Comparison of ENCODE assay signal across 9 mouse cellular contexts in genomic region chr16:44493868-44494267, GRCm38 (mm10).
DNase-seq lines count a peak whose midpoint lies in the region; ATAC-seq and TF ChIP-seq lines count a peak whose summit lies in the region.
"Had no signal": no experiment of that assay in that cellular context is flagged by ENCODE, and none has a peak within 500 bp of the region (broad histone marks: within the 10 kb centered on the region; RNA-seq: fewer than 3 reads in every experiment).

No protein-coding gene starts in this region.

- no peak overlapping the region for H3K4me3 ChIP-seq in kidney, adult 2 months (ENCODE audit: insufficient read depth, low read depth, low read length)
- H3K4me3 ChIP-seq in embryonic facial prominence, embryonic 13.5 days = no peak overlapping the region
- H3K4me3 ChIP-seq in heart, embryonic 13.5 days = no peak overlapping the region
- H3K4me3 ChIP-seq in midbrain, embryonic 11.5 days (ENCODE audit: low read depth, low read length) = no peak overlapping the region

- no peak for TF ChIP-seq POLR2A in kidney, adult 2 months (IDR thresholded peaks at IDR 0.05; ENCODE audit: low read depth, low read length)

- no peaks in the 10 kb centered on the region for H3K9me3 ChIP-seq in embryonic facial prominence, embryonic 13.5 days
- peaks cover 3% of the 10 kb centered on the region; the same call in 1 of the 2 replicates for H3K9me3 ChIP-seq in heart, embryonic 13.5 days
- no peaks in the 10 kb centered on the region for H3K9me3 ChIP-seq in midbrain, embryonic 11.5 days (ENCODE audit: control insufficient read depth, low read length)

- no peaks in the 10 kb centered on the region for H3K27me3 ChIP-seq in kidney, adult 2 months (replicated peaks; ENCODE audit: control insufficient read depth, insufficient read depth, low read length)
- no peaks in the 10 kb centered on the region for H3K27me3 ChIP-seq in embryonic facial prominence, embryonic 13.5 days
- no peaks in the 10 kb centered on the region for H3K27me3 ChIP-seq in heart, embryonic 13.5 days (replicated peaks)
- H3K27me3 ChIP-seq in midbrain, embryonic 11.5 days (ENCODE audit: control insufficient read depth, insufficient read depth, low read length) = no peaks in the 10 kb centered on the region
- H3K27me3 ChIP-seq: Patski had no signal

- ATAC-seq in embryonic facial prominence, embryonic 13.5 days (ENCODE audit: insufficient number of reproducible peaks, insufficient read depth, low FRiP score, low TSS enrichment, low read depth) = no peak
- ATAC-seq in heart, embryonic 13.5 days (ENCODE audit: extremely low read depth, insufficient number of reproducible peaks, low FRiP score, low TSS enrichment) = no peak
- ATAC-seq in midbrain, embryonic 11.5 days (ENCODE audit: low FRiP score) = no peak
- ATAC-seq: Patski had no signal

- 0 out of 2 replicates have a peak, but pooled peaks cover 3% of the 10 kb centered on the region for H3K4me1 ChIP-seq in kidney, adult 2 months (ENCODE audit: control insufficient read depth, insufficient read depth, low read length)
- peaks cover 35% of the 10 kb centered on the region for H3K4me1 ChIP-seq in embryonic facial prominence, embryonic 13.5 days
- peaks cover 10% of the 10 kb centered on the region for H3K4me1 ChIP-seq in heart, embryonic 13.5 days
- H3K4me1 ChIP-seq in midbrain, embryonic 11.5 days (ENCODE audit: control insufficient read depth, insufficient read depth, low read length) = no peaks in the 10 kb centered on the region

- H3K36me3 ChIP-seq in kidney, adult 2 months (ENCODE audit: control insufficient read depth, insufficient read depth, low read length) = no peaks in the 10 kb centered on the region
- H3K36me3 ChIP-seq in embryonic facial prominence, embryonic 13.5 days = peaks cover 91% of the 10 kb centered on the region
- peaks cover 74% of the 10 kb centered on the region for H3K36me3 ChIP-seq in heart, embryonic 13.5 days
- peaks cover 37% of the 10 kb centered on the region for H3K36me3 ChIP-seq in midbrain, embryonic 11.5 days (ENCODE audit: control insufficient read depth, insufficient read depth, low read length)

- H3K9ac ChIP-seq in embryonic facial prominence, embryonic 13.5 days = no peak overlapping the region
- H3K9ac ChIP-seq in heart, embryonic 13.5 days = no peak overlapping the region
- no peak overlapping the region for H3K9ac ChIP-seq in midbrain, embryonic 11.5 days (ENCODE audit: low read length)

- DNase-seq in kidney, adult 2 months = peak; percentile 29
- no peak for DNase-seq in kidney, adult 8-10 months
- no peak for DNase-seq in midbrain, embryonic 11.5 days (ENCODE audit: low spot score, missing footprints)
- DNase-seq in left cerebral cortex, adult 18-20 months (ENCODE audit: low spot score in 2 of 2) = no peak
- no peak for DNase-seq in thymus, postnatal 10 days (ENCODE audit: low spot score in 2 of 2)
- no peak for DNase-seq in layer of hippocampus, adult 18-20 months (ENCODE audit: low spot score in 2 of 2)

- H3K27ac ChIP-seq in kidney, adult 2 months (ENCODE audit: insufficient read depth, low read depth, low read length) = peak overlapping the region; percentile 27; the same call in 1 of the 2 replicates
- peak overlapping the region; percentile 87 for H3K27ac ChIP-seq in embryonic facial prominence, embryonic 13.5 days
- H3K27ac ChIP-seq in heart, embryonic 13.5 days (replicated peaks) = peak overlapping the region; percentile 68
- peak overlapping the region; percentile 17; the same call in 1 of the 2 replicates for H3K27ac ChIP-seq in midbrain, embryonic 11.5 days (ENCODE audit: low read depth, low read length)

- H3K4me2 ChIP-seq in embryonic facial prominence, embryonic 13.5 days = no peak overlapping the region
- H3K4me2 ChIP-seq in heart, embryonic 13.5 days = no peak overlapping the region
- H3K4me2 ChIP-seq in midbrain, embryonic 11.5 days = no peak overlapping the region

- no peak for TF ChIP-seq CTCF in kidney, adult 2 months (conservative IDR thresholded peaks at IDR 0.05; ENCODE audit: insufficient read depth, insufficient read length, low read depth, low read length)

- WGBS in kidney, adult 2 months = 56% methylated on average over 6 of the region's 6 CpGs
- WGBS in embryonic facial prominence, embryonic 13.5 days = 45% methylated on average over 6 of the region's 6 CpGs
- 47% methylated on average over 6 of the region's 6 CpGs for WGBS in heart, embryonic 13.5 days
- WGBS in midbrain, embryonic 11.5 days = 26% methylated on average over 6 of the region's 6 CpGs

Comparison
In these comparisons a context has a peak if more than half of its experiments do, and no peak if none do; other contexts are left out.
1. H3K27ac ChIP-seq: peak in every context shown above with its lines; median percentile 87 in embryonic facial prominence, embryonic 13.5 days; 68 in heart, embryonic 13.5 days; 27 in kidney, adult 2 months; 17 in midbrain, embryonic 11.5 days.